Mouse (Mus musculus) hindbrain, embryonic 10.5 days (tissue): Measurements from ENCODE around the gene Cdh16. TPM values are rescaled to one million over a fixed set of nuclear protein-coding genes. Genes with fewer than 3 reads are reported as not detected.

Experiments
- DNase-seq: peaks from one replicate; pipeline ENCODE4 v3.0.0-alpha.2; 2017; ENCODE audit warnings: low spot score
- H3K27ac ChIP-seq: fragments of 300-500 bp; sonication (generic); 2 replicates; pipeline ENCODE4 v1.5.1; 2016; ENCODE audit warnings: mild to moderate bottlenecking, moderate library complexity
- H3K27me3 ChIP-seq: fragments of 300-500 bp; sonication (generic); 2 replicates; pipeline ENCODE4 v1.6.1; 2016; ENCODE audit warnings: mild to moderate bottlenecking; ENCODE audit not compliant: poor library complexity, insufficient read depth, severe bottlenecking
- H3K36me3 ChIP-seq: fragments of 300-500 bp; sonication (generic); 2 replicates; pipeline ENCODE4 v1.6.1; 2016; ENCODE audit warnings: mild to moderate bottlenecking, moderate library complexity
- H3K4me1 ChIP-seq: fragments of 300-500 bp; sonication (generic); replicated peaks from 2 replicates; pipeline ENCODE4 v1.6.1; 2016; ENCODE audit warnings: mild to moderate bottlenecking
- H3K4me3 ChIP-seq: fragments of 300-500 bp; sonication (generic); 2 replicates; pipeline ENCODE4 v1.5.1; 2016; ENCODE audit warnings: mild to moderate bottlenecking, moderate library complexity
- H3K9me3 ChIP-seq: fragments of 300-500 bp; sonication (generic); 2 replicates; pipeline ENCODE4 v1.6.1; 2016; ENCODE audit warnings: mild to moderate bottlenecking, moderate library complexity
- WGBS: fragments of 180-500 bp; shearing (Covaris S2); methylation state at CpG from one replicate; pipeline ENCODE4 v1.1.7; 2016; 5-methylcytosine and 5-hydroxymethylcytosine counted together
- polyA plus RNA-seq: library from polyadenylated mRNA; unstranded; fragments of >200 nt; fragmentation: Nextera tagmentation; extraction: Ambion mirVana; gene quantifications from 2 replicates; pipeline ENCODE4 v1.2.1, GENCODE M21; 2016

The Cdh16 gene
- polyA plus RNA-seq, 1 experiment from 2014 or later = not detected

DNA sequence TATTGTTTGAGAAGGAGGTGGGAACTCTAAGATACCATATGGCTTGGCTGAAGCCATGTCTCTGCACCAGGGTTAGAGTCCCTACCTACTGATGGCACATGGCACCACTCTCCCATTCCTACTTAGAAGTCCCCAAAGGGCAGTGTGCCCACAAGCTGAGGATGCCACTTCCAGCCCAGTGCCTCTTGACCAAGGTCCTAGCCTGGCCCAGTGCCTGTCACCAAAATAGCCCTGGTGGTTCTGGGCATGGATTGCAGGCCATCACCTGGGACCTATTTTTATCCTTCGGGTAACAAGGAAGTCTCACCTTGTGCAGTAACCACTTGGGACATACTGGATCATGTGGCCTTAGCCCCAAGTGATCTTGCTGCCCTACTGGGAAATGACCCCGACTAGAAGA is 16.3 kb downstream of the Cdh16 start:
- H3K27me3 ChIP-seq = no peaks in the 10 kb centered on the region; the same call in 1 of the 2 replicates
- no peak for DNase-seq
- no peak overlapping the region for H3K27ac ChIP-seq
- H3K4me1 ChIP-seq = peaks cover 6% of the 10 kb centered on the region; the same call in 1 of the 2 replicates
- 85% methylated on average over 2 of the region's 2 CpGs for WGBS
- no peak overlapping the region for H3K4me3 ChIP-seq
- no peaks in the 10 kb centered on the region for H3K9me3 ChIP-seq
- H3K36me3 ChIP-seq = no peaks in the 10 kb centered on the region

DNA sequence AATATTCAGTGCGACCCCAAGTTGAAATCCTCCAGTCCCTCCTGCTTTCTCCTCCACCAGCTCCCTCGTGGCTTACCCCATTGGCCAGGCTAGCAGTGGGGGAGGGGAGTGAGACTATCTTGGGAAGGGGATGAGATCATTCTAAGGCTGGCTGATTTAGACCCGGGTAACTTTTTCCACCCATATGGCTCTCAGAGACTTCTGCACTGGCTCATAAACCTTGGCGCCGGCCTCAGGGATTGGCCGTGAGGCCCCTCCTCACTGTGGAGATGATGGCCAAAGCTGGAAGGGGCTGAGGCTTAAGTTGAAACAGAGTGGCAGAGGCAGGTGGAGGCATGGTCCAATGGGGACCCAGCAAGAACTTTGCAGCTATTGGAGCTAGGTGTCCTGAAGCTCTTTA is 17.9 kb downstream of the Cdh16 start:
- no peak overlapping the region for H3K4me3 ChIP-seq
- H3K9me3 ChIP-seq = no peaks in the 10 kb centered on the region
- peaks cover 22% of the 10 kb centered on the region for H3K4me1 ChIP-seq
- H3K27me3 ChIP-seq = peaks cover 2% of the 10 kb centered on the region; the same call in 1 of the 2 replicates
- 53% methylated on average over 6 of the region's 6 CpGs for WGBS
- DNase-seq = no peak
- H3K36me3 ChIP-seq = no peaks in the 10 kb centered on the region
- H3K27ac ChIP-seq = no peak overlapping the region

DNA sequence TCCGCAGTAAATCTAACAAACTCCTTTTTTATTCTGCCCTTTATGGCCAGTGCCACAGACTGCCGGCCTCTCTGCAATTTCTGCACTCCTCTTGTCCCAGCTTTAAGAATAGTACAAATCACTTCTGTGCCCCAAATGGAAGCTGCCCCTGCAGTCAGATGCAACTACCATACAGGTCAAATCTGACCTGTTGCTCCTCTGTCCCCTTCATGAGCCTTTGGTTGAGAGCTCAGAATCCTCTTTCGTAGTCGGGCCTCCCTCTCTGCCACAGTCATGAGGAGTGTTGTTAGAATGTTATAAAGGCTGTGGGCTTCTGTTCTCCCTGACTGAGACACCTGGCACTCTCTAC is 21.0 kb downstream of the Cdh16 start:
- peaks cover 20% of the 10 kb centered on the region for H3K4me1 ChIP-seq
- no peaks in the 10 kb centered on the region for H3K9me3 ChIP-seq
- H3K27me3 ChIP-seq = peaks cover 7% of the 10 kb centered on the region; the same call in 1 of the 2 replicates
- 69% methylated on average over 4 of the region's 4 CpGs for WGBS
- H3K27ac ChIP-seq = no peak overlapping the region
- DNase-seq = no peak
- H3K4me3 ChIP-seq = no peak overlapping the region
- peaks cover 3% of the 10 kb centered on the region; the same call in 1 of the 2 replicates for H3K36me3 ChIP-seq

DNA sequence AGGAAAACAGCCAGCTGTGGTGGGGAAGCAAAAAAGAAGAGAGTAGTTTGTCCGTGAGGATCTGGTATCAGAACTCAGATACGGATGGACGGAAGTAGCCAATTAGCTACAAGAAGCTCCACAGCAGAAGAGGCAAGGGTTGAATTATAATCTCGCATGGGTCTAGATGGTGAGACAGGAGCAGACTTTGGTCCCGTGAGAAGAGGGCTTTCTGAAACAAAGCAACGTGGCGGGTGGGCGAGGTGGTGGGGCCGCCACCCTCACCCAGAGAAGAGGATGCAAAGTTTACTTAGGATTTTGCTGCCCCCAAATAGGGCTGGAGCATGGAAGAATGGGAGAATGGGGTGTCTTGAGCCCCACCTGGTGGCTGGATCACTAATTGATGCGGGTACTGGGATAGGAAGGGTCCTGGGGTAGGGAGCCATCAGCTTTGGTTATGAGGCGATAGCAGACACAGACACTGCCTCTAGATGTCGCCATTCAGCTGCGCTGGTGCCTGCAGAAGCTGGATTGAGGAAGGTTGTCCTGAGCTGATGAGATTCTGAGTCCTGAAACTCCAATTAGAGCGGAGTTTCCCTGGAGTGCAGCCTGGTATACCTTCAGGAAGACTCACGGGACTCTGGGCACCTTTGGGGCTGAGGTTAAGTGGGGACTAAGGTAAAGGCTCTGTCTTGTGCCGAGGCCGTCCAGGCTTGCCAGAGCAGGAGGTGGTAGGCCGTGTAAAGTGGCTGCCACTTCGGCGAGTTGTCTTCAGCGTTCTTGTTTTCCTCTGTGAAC is 21.5 kb downstream of the Cdh16 start:
- Histone ChIP-seq H3K4me3 (peak overlapping the region; percentile 41), H3K27me3 (peaks cover 7% of the 10 kb centered on the region; the same call in 1 of the 2 replicates), H3K4me1 (peaks cover 20% of the 10 kb centered on the region), H3K36me3 (peaks cover 5% of the 10 kb centered on the region; the same call in 1 of the 2 replicates), H3K9me3 (no peaks in the 10 kb centered on the region), H3K27ac (peak overlapping the region; percentile 50; the same call in 1 of the 2 replicates)
- DNase-seq = peak; percentile 91
- 21% methylated on average over 21 of the region's 21 CpGs for WGBS

DNA sequence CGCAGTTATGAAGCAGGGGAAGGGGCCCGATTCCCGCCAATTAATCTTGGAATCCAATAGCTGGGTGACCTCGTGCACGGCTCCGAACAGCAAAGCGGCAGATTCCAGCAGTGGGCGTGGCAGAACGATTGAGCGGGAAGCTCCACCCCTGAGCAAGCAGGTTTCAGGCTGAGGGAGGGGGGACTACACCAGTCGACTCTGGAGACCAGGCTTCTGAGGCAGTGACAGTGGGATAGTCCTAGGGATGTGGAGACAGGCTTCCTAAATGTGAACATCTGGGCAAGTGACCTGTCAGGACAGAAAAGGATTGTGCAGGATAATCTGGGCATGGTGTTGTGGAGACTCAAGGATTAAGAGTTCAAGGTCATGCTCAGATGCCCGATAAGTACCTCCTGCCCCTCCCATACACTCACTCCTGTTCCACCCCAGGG is 22.2 kb downstream of the Cdh16 start:
- peak; percentile 34 for DNase-seq
- under 1% methylated on average over 12 of the region's 12 CpGs for WGBS
- peak overlapping the region; percentile 41 for H3K4me3 ChIP-seq

DNA sequence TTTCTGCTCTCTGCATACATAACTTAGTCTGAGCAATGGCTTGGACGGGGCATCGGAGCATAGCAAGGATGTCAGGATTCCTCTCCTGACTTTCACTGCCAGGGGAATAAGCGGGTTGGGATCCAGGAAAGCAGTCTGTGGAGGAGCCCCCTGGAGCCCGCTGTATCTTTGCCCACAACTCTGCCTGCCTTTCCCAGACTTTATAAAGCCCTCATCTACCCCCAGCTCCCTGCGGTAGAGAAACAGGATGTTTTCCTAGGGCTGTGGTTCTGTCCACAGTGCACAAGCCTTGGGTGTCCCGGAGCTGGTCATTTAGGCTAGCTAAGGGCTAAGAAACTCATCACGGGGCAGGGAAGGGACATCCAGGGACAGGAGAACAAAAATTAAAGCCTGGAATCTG is 22.8 kb downstream of the Cdh16 start:
- H3K36me3 ChIP-seq = peaks cover 14% of the 10 kb centered on the region
- peaks cover 7% of the 10 kb centered on the region; the same call in 1 of the 2 replicates for H3K27me3 ChIP-seq
- peaks cover 20% of the 10 kb centered on the region for H3K4me1 ChIP-seq
- peak overlapping the region; percentile 41 for H3K4me3 ChIP-seq
- H3K9me3 ChIP-seq = no peaks in the 10 kb centered on the region
- WGBS = 17% methylated on average over 7 of the region's 7 CpGs
- DNase-seq = peak; percentile 9
- H3K27ac ChIP-seq = peak overlapping the region; percentile 70

More for the DNA sequence above, 22.2 kb downstream of the Cdh16 start:
- no peak overlapping the region; the same call in 1 of the 2 replicates for H3K27ac ChIP-seq
- no peaks in the 10 kb centered on the region for H3K9me3 ChIP-seq
- H3K4me1 ChIP-seq = peaks cover 20% of the 10 kb centered on the region
- peaks cover 9% of the 10 kb centered on the region for H3K36me3 ChIP-seq
- peaks cover 7% of the 10 kb centered on the region; the same call in 1 of the 2 replicates for H3K27me3 ChIP-seq

DNA sequence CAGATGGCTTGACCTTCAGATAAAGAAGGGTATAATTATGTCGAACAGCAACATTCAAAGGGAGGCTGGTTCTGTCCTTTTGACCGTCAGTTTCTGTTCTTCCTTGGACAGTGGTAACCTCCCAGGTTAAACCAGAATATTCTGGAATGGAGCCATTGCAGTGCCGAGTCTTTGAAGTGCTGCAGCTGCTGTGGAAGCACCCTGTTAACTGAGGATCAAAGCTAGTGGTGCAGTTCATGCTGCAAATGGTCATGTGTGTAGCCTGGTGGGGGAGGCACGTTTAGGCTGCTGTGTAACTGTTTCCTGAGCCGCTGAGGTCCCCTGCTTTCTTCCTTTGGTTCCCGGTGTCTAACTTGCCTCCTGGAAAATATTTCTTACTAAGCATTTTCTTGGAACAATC is 25.7 kb downstream of the Cdh16 start:
- peaks cover 20% of the 10 kb centered on the region for H3K4me1 ChIP-seq
- peaks cover 43% of the 10 kb centered on the region for H3K36me3 ChIP-seq
- H3K27me3 ChIP-seq = peaks cover 7% of the 10 kb centered on the region; the same call in 1 of the 2 replicates
- 74% methylated on average over 6 of the region's 6 CpGs for WGBS
- H3K4me3 ChIP-seq = no peak overlapping the region
- H3K9me3 ChIP-seq = no peaks in the 10 kb centered on the region
- no peak overlapping the region for H3K27ac ChIP-seq
- no peak for DNase-seq

DNA sequence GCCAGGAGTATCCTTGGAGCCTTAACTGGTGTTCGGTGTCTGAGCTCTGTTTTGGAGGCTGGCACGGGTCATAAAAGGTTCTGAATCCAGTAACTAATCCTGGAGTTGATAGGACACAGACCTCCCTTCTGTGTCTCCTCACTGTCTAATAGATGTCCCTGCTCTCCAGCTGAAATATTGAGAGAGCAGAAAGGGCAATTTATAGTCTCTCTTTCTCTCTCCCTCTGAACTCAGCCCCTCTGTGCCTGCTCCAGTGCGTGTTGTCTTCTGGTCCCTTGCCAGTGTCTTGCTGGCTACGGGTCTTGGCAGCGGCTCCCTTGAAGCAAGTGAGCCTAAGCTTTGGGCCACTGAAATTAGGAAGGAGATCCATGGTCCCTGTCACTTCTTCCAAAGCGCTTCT is 26.5 kb downstream of the Cdh16 start:
- DNase-seq = no peak

DNA sequence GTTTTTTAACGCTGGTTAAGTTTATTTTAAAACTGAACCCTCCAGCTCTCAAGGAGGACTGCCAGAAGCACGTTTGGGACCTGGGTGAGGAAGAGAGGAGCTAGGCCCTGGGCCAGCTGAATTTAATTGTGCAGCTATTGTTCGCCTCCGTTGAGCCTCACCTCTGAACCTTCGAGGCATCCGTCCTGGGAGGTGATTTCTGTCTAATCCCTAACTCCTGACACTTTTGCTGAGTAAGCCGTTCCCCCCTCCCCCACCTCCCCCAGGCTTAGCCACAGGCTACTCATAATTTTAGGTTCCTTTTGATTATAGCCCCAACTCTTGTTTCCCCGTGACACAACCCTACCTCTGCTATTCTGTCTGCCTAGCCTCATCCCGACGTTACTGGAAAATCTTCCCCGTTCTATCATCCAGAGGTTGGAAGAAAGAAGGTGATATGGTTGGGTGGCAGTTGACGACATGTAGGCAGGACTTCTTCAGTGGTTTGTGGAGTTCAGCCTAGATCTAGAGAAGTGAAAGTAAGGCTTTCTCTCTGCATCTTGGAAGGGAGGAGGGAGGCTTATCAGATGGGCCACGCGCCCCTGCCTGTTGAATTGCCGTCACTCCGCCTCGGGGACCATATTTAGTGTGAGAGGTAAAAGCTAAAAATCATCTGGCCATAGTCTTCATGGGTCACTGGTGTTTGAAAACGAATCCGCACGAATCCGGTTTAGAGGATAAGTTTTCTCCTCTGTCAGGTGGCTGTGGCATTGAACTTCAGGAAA is 28.2 kb downstream of the Cdh16 start:
- H3K36me3 ChIP-seq = peaks cover 46% of the 10 kb centered on the region
- H3K4me3 ChIP-seq = no peak overlapping the region
- peaks cover under 1% of the 10 kb centered on the region; the same call in 1 of the 2 replicates for H3K27me3 ChIP-seq
- WGBS = 89% methylated on average over 21 of the region's 21 CpGs
- H3K27ac ChIP-seq = no peak overlapping the region
- peaks cover 13% of the 10 kb centered on the region for H3K4me1 ChIP-seq
- no peak for DNase-seq
- H3K9me3 ChIP-seq = no peaks in the 10 kb centered on the region

More for the DNA sequence above, 26.5 kb downstream of the Cdh16 start:
- peaks cover 46% of the 10 kb centered on the region for H3K36me3 ChIP-seq
- no peaks in the 10 kb centered on the region for H3K9me3 ChIP-seq
- H3K4me3 ChIP-seq = no peak overlapping the region
- no peak overlapping the region for H3K27ac ChIP-seq
- 90% methylated on average over 6 of the region's 6 CpGs for WGBS
- peaks cover 17% of the 10 kb centered on the region for H3K4me1 ChIP-seq
- H3K27me3 ChIP-seq = peaks cover 7% of the 10 kb centered on the region; the same call in 1 of the 2 replicates

DNA sequence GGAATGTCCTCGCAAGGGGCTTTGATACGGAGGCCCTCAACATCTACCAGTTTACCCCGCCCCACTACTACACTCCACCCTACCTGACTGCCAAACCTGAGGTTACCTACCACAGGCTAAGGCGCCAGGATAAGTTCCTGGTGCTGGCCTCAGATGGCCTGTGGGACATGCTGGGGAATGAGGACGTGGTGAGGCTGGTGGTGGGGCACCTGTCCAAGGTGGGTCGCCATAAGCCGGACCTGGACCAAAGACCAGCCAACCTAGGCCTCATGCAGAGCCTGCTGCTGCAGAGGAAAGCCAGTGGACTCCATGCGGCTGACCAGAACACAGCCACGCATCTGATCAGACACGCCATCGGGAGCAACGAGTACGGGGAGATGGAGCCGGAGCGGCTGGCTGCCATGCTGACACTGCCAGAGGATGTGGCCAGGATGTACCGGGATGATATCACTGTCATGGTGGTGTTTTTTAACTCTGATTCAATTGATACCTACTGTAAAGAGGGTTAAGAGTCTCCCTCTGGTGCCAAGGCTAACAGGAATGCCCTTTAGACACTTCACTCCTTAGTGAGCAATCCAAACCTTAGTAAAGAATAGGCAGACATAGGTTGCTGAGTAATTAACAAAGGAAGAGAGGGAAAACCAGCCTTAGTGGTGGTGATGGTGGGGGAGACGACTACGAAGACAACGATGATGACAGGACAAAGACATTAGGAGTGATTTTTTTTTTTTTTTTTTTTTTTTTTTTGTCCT is 29.4 kb downstream of the Cdh16 start:
- H3K4me1 ChIP-seq = peaks cover 17% of the 10 kb centered on the region
- no peak overlapping the region for H3K27ac ChIP-seq
- H3K27me3 ChIP-seq = no peaks in the 10 kb centered on the region
- no peaks in the 10 kb centered on the region for H3K9me3 ChIP-seq
- 95% methylated on average over 19 of the region's 19 CpGs for WGBS
- peaks cover 46% of the 10 kb centered on the region for H3K36me3 ChIP-seq
- no peak overlapping the region for H3K4me3 ChIP-seq
- DNase-seq = no peak

DNA sequence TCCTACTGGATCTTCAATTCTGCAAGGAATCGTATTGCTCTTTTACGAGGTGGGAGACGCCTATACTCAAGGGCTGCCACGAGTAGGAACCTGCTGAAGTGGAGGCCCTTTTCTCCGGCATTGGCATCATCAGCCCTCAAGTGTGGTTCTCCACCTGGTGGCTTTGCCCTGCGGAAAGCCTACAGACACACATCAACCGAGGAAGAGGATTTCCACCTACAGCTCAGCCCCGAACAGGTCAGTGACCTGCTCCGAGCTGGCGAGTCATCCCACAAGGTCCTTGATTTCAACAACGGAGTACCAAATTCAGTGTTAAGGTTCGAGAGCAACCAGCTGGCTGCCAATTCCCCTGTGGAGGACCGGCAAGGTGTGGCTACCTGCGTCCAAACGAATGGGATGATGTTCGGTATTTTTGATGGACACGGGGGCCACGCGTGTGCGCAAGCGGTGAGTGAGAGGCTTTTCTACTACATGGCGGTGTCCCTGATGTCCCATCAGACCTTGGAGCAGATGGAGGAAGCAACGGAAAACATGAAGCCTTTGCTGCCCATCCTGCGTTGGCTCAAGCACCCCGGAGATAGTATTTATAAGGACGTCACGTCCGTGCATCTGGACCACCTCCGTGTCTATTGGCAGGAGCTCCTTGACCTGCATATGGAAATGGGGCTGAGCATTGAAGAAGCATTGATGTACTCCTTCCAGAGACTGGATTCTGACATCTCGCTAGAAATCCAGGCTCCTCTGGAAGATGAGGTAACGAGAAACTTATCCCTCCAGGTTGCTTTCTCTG is 30.5 kb downstream of the Cdh16 start:
- 95% methylated on average over 31 of the region's 31 CpGs for WGBS
- no peak overlapping the region for H3K4me3 ChIP-seq
- no peaks in the 10 kb centered on the region for H3K27me3 ChIP-seq
- peaks cover 17% of the 10 kb centered on the region for H3K4me1 ChIP-seq
- no peaks in the 10 kb centered on the region for H3K9me3 ChIP-seq
- peaks cover 46% of the 10 kb centered on the region for H3K36me3 ChIP-seq
- no peak for DNase-seq
- H3K27ac ChIP-seq = no peak overlapping the region

DNA sequence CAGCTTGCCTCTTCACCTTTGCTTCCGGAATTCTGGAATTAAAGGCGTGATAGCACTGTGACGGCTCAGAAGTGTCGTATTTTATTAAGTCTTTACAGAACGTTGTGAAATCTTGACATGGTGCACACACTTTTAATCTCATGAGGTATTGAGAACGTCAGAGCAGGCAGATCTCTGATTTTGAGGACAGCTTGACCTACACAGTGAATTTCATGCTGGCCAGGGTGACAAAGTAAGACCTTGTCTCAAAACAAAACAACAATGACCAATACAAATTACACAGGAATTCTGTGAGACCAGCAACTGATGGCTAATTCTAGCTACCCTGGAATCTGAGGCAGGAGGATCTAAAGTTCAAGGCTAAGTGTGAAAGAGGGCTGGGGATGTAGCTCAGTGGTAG is 31.6 kb downstream of the Cdh16 start:
- peaks cover 17% of the 10 kb centered on the region for H3K4me1 ChIP-seq
- H3K27me3 ChIP-seq = no peaks in the 10 kb centered on the region
- H3K4me3 ChIP-seq = peak overlapping the region; percentile 84
- no peaks in the 10 kb centered on the region for H3K9me3 ChIP-seq
- no peak overlapping the region for H3K27ac ChIP-seq
- peaks cover 41% of the 10 kb centered on the region for H3K36me3 ChIP-seq
- DNase-seq = no peak
- 80% methylated on average over 6 of the region's 6 CpGs for WGBS
